ENCODE assay signal across 7 mouse cellular contexts in genomic region chr3:142765778-142766165, GRCm38 (mm10). TPM values are rescaled to one million over a fixed set of nuclear protein-coding genes. Genes with fewer than 3 reads are reported as not detected.
DNase-seq lines count a peak whose midpoint lies in the region; ATAC-seq and TF ChIP-seq lines count a peak whose summit lies in the region.

No protein-coding gene starts in this region.

- no peak for TF ChIP-seq POLR2A in spleen, adult 2 months (IDR thresholded peaks at IDR 0.05; ENCODE audit: low read depth, low read length)

- intact Hi-C loops in left cerebral cortex, postnatal 10 days (cut with DNase I) = no loop called here

- peak overlapping the region; percentile 81 for H3K4me3 ChIP-seq in spleen, adult 2 months (ENCODE audit: extremely low read depth, insufficient read depth, insufficient read length)
- H3K4me3 ChIP-seq in forebrain, embryonic 11.5 days (ENCODE audit: low read depth, low read length) = peak overlapping the region; percentile 80
- peak overlapping the region; percentile 93 for H3K4me3 ChIP-seq in liver, embryonic 11.5 days (ENCODE audit: low read depth, low read length)

- peaks cover 7% of the 10 kb centered on the region for H3K4me1 ChIP-seq in spleen, adult 2 months (ENCODE audit: control insufficient read depth, insufficient read depth, insufficient read length)
- peaks cover 2% of the 10 kb centered on the region; the same call in 1 of the 2 replicates for H3K4me1 ChIP-seq in forebrain, embryonic 11.5 days (replicated peaks; ENCODE audit: control insufficient read depth, insufficient read depth, low read length)
- peaks cover 26% of the 10 kb centered on the region for H3K4me1 ChIP-seq in liver, embryonic 11.5 days (replicated peaks; ENCODE audit: control insufficient read depth, insufficient read depth, low read length)

- no peak for TF ChIP-seq CTCF in spleen, adult 2 months (IDR thresholded peaks at IDR 0.05; ENCODE audit: extremely low read depth, insufficient read depth, insufficient read length, insufficient replicate concordance)

- peak in 1 of 2 experiments; percentile 9 for DNase-seq in spleen, adult 2 months (ENCODE audit: low read depth in 1 of 2, low spot score in 2 of 2)
- no peak for DNase-seq in spleen, adult 12 weeks (ENCODE audit: low spot score)
- no peak for DNase-seq in forebrain, embryonic 11.5 days (ENCODE audit: low spot score)
- DNase-seq in liver, embryonic 11.5 days (ENCODE audit: low spot score) = no peak
- no peak for DNase-seq in urinary bladder, adult 18-20 months (ENCODE audit: low spot score in 2 of 2)
- no peak for DNase-seq in adrenal gland, adult 2 months
- DNase-seq in left cerebral cortex, postnatal 10 days (ENCODE audit: extremely low spot score in 1 of 2, low spot score in 2 of 2) = no peak

- peak overlapping the region; percentile 95 for H3K9ac ChIP-seq in forebrain, embryonic 11.5 days (ENCODE audit: low read length)
- H3K9ac ChIP-seq in liver, embryonic 11.5 days (ENCODE audit: low read depth, low read length) = peak overlapping the region; percentile 93

- no peaks in the 10 kb centered on the region for H3K9me3 ChIP-seq in forebrain, embryonic 11.5 days (ENCODE audit: control insufficient read depth, low read length)
- H3K9me3 ChIP-seq in liver, embryonic 11.5 days (ENCODE audit: control insufficient read depth, low read length) = no peaks in the 10 kb centered on the region

- no peak for ATAC-seq in forebrain, embryonic 11.5 days (replicated peaks; ENCODE audit: low FRiP score)
- no peak for ATAC-seq in liver, embryonic 11.5 days (replicated peaks; ENCODE audit: low FRiP score)

- no peaks in the 10 kb centered on the region for H3K27me3 ChIP-seq in spleen, adult 2 months (ENCODE audit: control insufficient read depth, insufficient read depth, low read length)
- no peaks in the 10 kb centered on the region for H3K27me3 ChIP-seq in forebrain, embryonic 11.5 days (ENCODE audit: control insufficient read depth, insufficient read depth, low read length)
- no peaks in the 10 kb centered on the region for H3K27me3 ChIP-seq in liver, embryonic 11.5 days (replicated peaks; ENCODE audit: control insufficient read depth, insufficient read depth, low read length)

- H3K27ac ChIP-seq in spleen, adult 2 months (ENCODE audit: insufficient read depth, low read length) = no peak overlapping the region
- no peak overlapping the region for H3K27ac ChIP-seq in forebrain, embryonic 11.5 days (ENCODE audit: low read depth, low read length)
- no peak overlapping the region for H3K27ac ChIP-seq in liver, embryonic 11.5 days (ENCODE audit: low read depth, low read length)

- no peaks in the 10 kb centered on the region for H3K36me3 ChIP-seq in spleen, adult 2 months (ENCODE audit: control insufficient read depth, insufficient read depth, low read length)
- H3K36me3 ChIP-seq in forebrain, embryonic 11.5 days (ENCODE audit: control insufficient read depth, insufficient read depth, low read length) = no peaks in the 10 kb centered on the region
- no peaks in the 10 kb centered on the region for H3K36me3 ChIP-seq in liver, embryonic 11.5 days (ENCODE audit: control insufficient read depth, insufficient read depth, low read length)

- 6% methylated on average over 10 of the region's 10 CpGs for WGBS in spleen, adult 2 months
- WGBS in forebrain, embryonic 11.5 days = 30% methylated on average over 10 of the region's 10 CpGs
- WGBS in liver, embryonic 11.5 days = 13% methylated on average over 10 of the region's 10 CpGs

- peak overlapping the region; percentile 52 for H3K4me2 ChIP-seq in forebrain, embryonic 11.5 days (ENCODE audit: low read depth, low read length, severe bottlenecking)
- H3K4me2 ChIP-seq in liver, embryonic 11.5 days = peak overlapping the region; percentile 70

RNA-seq across cellular contexts. Expression of gene Gtf2b, which starts 0.9 kb away (rescaled TPM):
- polyA plus RNA-seq in spleen, adult 2 months (2012; rRNA removed) = 11.3 and 12.2 TPM in 2 replicates
- 94.1 and 94.7 TPM in 2 replicates for polyA plus RNA-seq in forebrain, embryonic 11.5 days (2014; fragmentation: Nextera tagmentation; extraction: Ambion mirVana)
- polyA plus RNA-seq in liver, embryonic 11.5 days (2014; fragmentation: Nextera tagmentation; extraction: Ambion mirVana) = 67.3 and 74.1 TPM in 2 replicates
- total RNA-seq in adrenal gland, adult 2 months (2021) = 10 to 100 TPM; 58.6 to 69.1 TPM
- polyA plus RNA-seq in adrenal gland, adult 2 months (2012; rRNA removed) = 9.3 and 12.4 TPM in 2 replicates
- total RNA-seq in left cerebral cortex, postnatal 10 days (2021) = 10 to 100 TPM; 35.1 to 40.0 TPM
